Mouse (Mus musculus) liver, embryonic 12.5 days (tissue): Measurements from ENCODE around the gene Csdc2. TPM values are rescaled to one million over a fixed set of nuclear protein-coding genes. Genes with fewer than 3 reads are reported as not detected.

Experiments used
- ATAC-seq: fragments of 200-750 bp; cut with Nextera tagmentation; 2 replicates; pipeline ENCODE4 v1.8.0; 2017; ENCODE audit warnings: moderate number of reproducible peaks, mild to moderate bottlenecking, moderate library complexity
- H3K27ac ChIP-seq: fragments of 300-500 bp; sonication (generic); 2 replicates; pipeline ENCODE4 v1.5.1; 2016; ENCODE audit warnings: mild to moderate bottlenecking
- H3K27me3 ChIP-seq: fragments of 300-500 bp; sonication (generic); replicated peaks from 2 replicates; pipeline ENCODE4 v1.6.1; 2016; ENCODE audit warnings: mild to moderate bottlenecking, moderate library complexity
- H3K36me3 ChIP-seq: fragments of 300-500 bp; sonication (generic); 2 replicates; pipeline ENCODE4 v1.6.1; 2016; ENCODE audit warnings: mild to moderate bottlenecking, moderate library complexity
- H3K4me1 ChIP-seq: fragments of 300-500 bp; sonication (generic); 2 replicates; pipeline ENCODE4 v1.6.1; 2016
- H3K4me2 ChIP-seq: fragments of 300-500 bp; sonication (generic); 2 replicates; pipeline ENCODE4 v1.6.1; 2016; ENCODE audit warnings: mild to moderate bottlenecking, moderate library complexity
- H3K4me3 ChIP-seq: fragments of 300-500 bp; sonication (generic); 2 replicates; pipeline ENCODE4 v1.5.1; 2016; ENCODE audit warnings: mild to moderate bottlenecking, moderate library complexity
- H3K9ac ChIP-seq: fragments of 300-500 bp; sonication (generic); 2 replicates; pipeline ENCODE4 v1.6.1; 2016; ENCODE audit warnings: mild to moderate bottlenecking, moderate library complexity
- H3K9me3 ChIP-seq: fragments of 300-500 bp; sonication (generic); replicated peaks from 2 replicates; pipeline ENCODE4 v1.6.1; 2016; ENCODE audit warnings: mild to moderate bottlenecking, moderate library complexity
- WGBS: fragments of 180-500 bp; shearing (Covaris S2); methylation state at CpG from one replicate; pipeline ENCODE4 v1.1.7; 2016; ENCODE audit not compliant: insufficient replicate concordance; 5-methylcytosine and 5-hydroxymethylcytosine counted together
- polyA plus RNA-seq: library from polyadenylated mRNA; unstranded; fragments of >200 nt; fragmentation: Nextera tagmentation; extraction: Ambion mirVana; gene quantifications from 2 replicates; pipeline ENCODE4 v1.2.1, GENCODE M21; 2016

The Csdc2 gene
- polyA plus RNA-seq, 1 experiment from 2014 or later: 1.8 TPM

- ATAC-seq: no peak
- no peak overlapping the region; the same call in 1 of the 2 replicates for H3K27ac ChIP-seq
- WGBS: 54% methylated on average over 4 of the region's 4 CpGs
- no peak overlapping the region for H3K4me3 ChIP-seq
- H3K9me3 ChIP-seq: no peaks in the 10 kb centered on the region
- peaks cover 43% of the 10 kb centered on the region for H3K4me1 ChIP-seq
- H3K27me3 ChIP-seq: 0 out of 2 replicates have a peak, but pooled peaks cover 8% of the 10 kb centered on the region
- peaks cover 13% of the 10 kb centered on the region for H3K36me3 ChIP-seq
- no peak overlapping the region for H3K9ac ChIP-seq
- H3K4me2 ChIP-seq: no peak overlapping the region
Measured at GRCm38 (mm10) chr15:81927741-81928140, 8.8 kb upstream of the Csdc2 start.

- no peak overlapping the region for H3K4me3 ChIP-seq
- H3K36me3 ChIP-seq: peaks cover 10% of the 10 kb centered on the region
- no peak overlapping the region for H3K4me2 ChIP-seq
- 0 out of 2 replicates have a peak, but pooled peaks cover 8% of the 10 kb centered on the region for H3K27me3 ChIP-seq
- no peak overlapping the region for H3K27ac ChIP-seq
- H3K9ac ChIP-seq: no peak overlapping the region
- no peaks in the 10 kb centered on the region for H3K9me3 ChIP-seq
- WGBS: 57% methylated on average over 11 of the region's 11 CpGs
- no peak for ATAC-seq
- H3K4me1 ChIP-seq: peaks cover 46% of the 10 kb centered on the region
Measured at GRCm38 (mm10) chr15:81928277-81928676, 8.3 kb upstream of the Csdc2 start.

- WGBS: 33% methylated on average over 12 of the region's 12 CpGs
Measured at GRCm38 (mm10) chr15:81932951-81933470, 3.5 kb upstream of the Csdc2 start.

GRCm38 (mm10) chr15:81933986-81934385, 2.6 kb upstream of the Csdc2 start:
- no peak for ATAC-seq
- WGBS: 70% methylated on average over 1 of the region's 1 CpGs
- Histone ChIP-seq H3K27me3 (peaks cover 51% of the 10 kb centered on the region), H3K4me2 (no peak overlapping the region), H3K4me3 (no peak overlapping the region), H3K36me3 (no peaks in the 10 kb centered on the region), H3K9me3 (no peaks in the 10 kb centered on the region), H3K27ac (no peak overlapping the region), H3K4me1 (peaks cover 37% of the 10 kb centered on the region), H3K9ac (no peak overlapping the region)

More at GRCm38 (mm10) chr15:81932951-81933470, 3.5 kb upstream of the Csdc2 start:
- H3K4me2 ChIP-seq: no peak overlapping the region
- no peak for ATAC-seq
- H3K27ac ChIP-seq: no peak overlapping the region
- no peak overlapping the region for H3K4me3 ChIP-seq
- H3K9me3 ChIP-seq: no peaks in the 10 kb centered on the region
- H3K36me3 ChIP-seq: no peaks in the 10 kb centered on the region
- peaks cover 49% of the 10 kb centered on the region for H3K27me3 ChIP-seq
- no peak overlapping the region for H3K9ac ChIP-seq
- peaks cover 27% of the 10 kb centered on the region; the same call in 1 of the 2 replicates for H3K4me1 ChIP-seq

GRCm38 (mm10) chr15:81935869-81936637, 506 bp upstream of the Csdc2 start:
- H3K9me3 ChIP-seq: no peaks in the 10 kb centered on the region
- no peak overlapping the region for H3K9ac ChIP-seq
- 43% methylated on average over 7 of the region's 7 CpGs for WGBS
- no peak for ATAC-seq
- peaks cover 54% of the 10 kb centered on the region for H3K4me1 ChIP-seq
- H3K4me3 ChIP-seq: peak overlapping the region; percentile 26; the same call in 1 of the 2 replicates
- no peak overlapping the region; the same call in 1 of the 2 replicates for H3K27ac ChIP-seq
- H3K36me3 ChIP-seq: no peaks in the 10 kb centered on the region
- peak overlapping the region; percentile 46 for H3K4me2 ChIP-seq
- peaks cover 51% of the 10 kb centered on the region for H3K27me3 ChIP-seq

- 16% methylated on average over 19 of the region's 19 CpGs for WGBS
- H3K36me3 ChIP-seq: no peaks in the 10 kb centered on the region
- H3K27me3 ChIP-seq: peaks cover 47% of the 10 kb centered on the region
- H3K9me3 ChIP-seq: no peaks in the 10 kb centered on the region
- peaks cover 59% of the 10 kb centered on the region for H3K4me1 ChIP-seq
- H3K27ac ChIP-seq: no peak overlapping the region
- no peak overlapping the region for H3K9ac ChIP-seq
- peak overlapping the region; percentile 26 for H3K4me3 ChIP-seq
- peak overlapping the region; percentile 46 for H3K4me2 ChIP-seq
- ATAC-seq: no peak
Measured at GRCm38 (mm10) chr15:81937098-81937972, 776 bp downstream of the Csdc2 start.

- Histone ChIP-seq H3K27me3 (peaks cover 43% of the 10 kb centered on the region), H3K36me3 (no peaks in the 10 kb centered on the region), H3K4me1 (peaks cover 54% of the 10 kb centered on the region), H3K27ac (no peak overlapping the region; the same call in 1 of the 2 replicates), H3K4me3 (no peak overlapping the region), H3K9me3 (no peaks in the 10 kb centered on the region), H3K4me2 (no peak overlapping the region), H3K9ac (no peak overlapping the region)
- WGBS: 33% methylated on average over 2 of the region's 2 CpGs
- ATAC-seq: peak; percentile 20; the same call in 1 of the 2 replicates
Measured at GRCm38 (mm10) chr15:81938246-81938645, 1.7 kb downstream of the Csdc2 start.

- ATAC-seq: no peak
- no peaks in the 10 kb centered on the region for H3K9me3 ChIP-seq
- WGBS: 82% methylated on average over 10 of the region's 10 CpGs
- H3K4me2 ChIP-seq: no peak overlapping the region
- H3K4me1 ChIP-seq: peaks cover 52% of the 10 kb centered on the region
- no peak overlapping the region for H3K9ac ChIP-seq
- H3K27me3 ChIP-seq: peaks cover 36% of the 10 kb centered on the region
- H3K36me3 ChIP-seq: no peaks in the 10 kb centered on the region
- no peak overlapping the region; the same call in 1 of the 2 replicates for H3K27ac ChIP-seq
- H3K4me3 ChIP-seq: no peak overlapping the region
Measured at GRCm38 (mm10) chr15:81939157-81939715, 2.7 kb downstream of the Csdc2 start.

GRCm38 (mm10) chr15:81939774-81940173, 3.2 kb downstream of the Csdc2 start:
- Histone ChIP-seq H3K9ac (peak overlapping the region; percentile 17; the same call in 1 of the 2 replicates), H3K4me3 (no peak overlapping the region), H3K27me3 (peaks cover 35% of the 10 kb centered on the region), H3K36me3 (no peaks in the 10 kb centered on the region), H3K9me3 (no peaks in the 10 kb centered on the region), H3K4me2 (no peak overlapping the region), H3K4me1 (peaks cover 52% of the 10 kb centered on the region), H3K27ac (no peak overlapping the region; the same call in 1 of the 2 replicates)
- ATAC-seq: peak; percentile 62
- WGBS: 47% methylated on average over 4 of the region's 4 CpGs

- H3K27ac ChIP-seq: 0 out of 2 replicates have a peak overlapping the region, but pooled peaks have one; percentile 11
- WGBS: 76% methylated on average over 5 of the region's 5 CpGs
- H3K4me3 ChIP-seq: no peak overlapping the region
- ATAC-seq: no peak
- H3K4me2 ChIP-seq: no peak overlapping the region
- peaks cover 33% of the 10 kb centered on the region for H3K27me3 ChIP-seq
- H3K9me3 ChIP-seq: no peaks in the 10 kb centered on the region
- H3K36me3 ChIP-seq: no peaks in the 10 kb centered on the region
- H3K4me1 ChIP-seq: peaks cover 52% of the 10 kb centered on the region
- peak overlapping the region; percentile 17; the same call in 1 of the 2 replicates for H3K9ac ChIP-seq
Measured at GRCm38 (mm10) chr15:81940219-81940618, 3.7 kb downstream of the Csdc2 start.

GRCm38 (mm10) chr15:81941010-81941409, 4.5 kb downstream of the Csdc2 start:
- 78% methylated on average over 2 of the region's 2 CpGs for WGBS
- no peak for ATAC-seq
- H3K4me2 ChIP-seq: no peak overlapping the region

More at GRCm38 (mm10) chr15:81941010-81941409, 4.5 kb downstream of the Csdc2 start:
- H3K4me3 ChIP-seq: no peak overlapping the region
- no peaks in the 10 kb centered on the region for H3K9me3 ChIP-seq
- H3K9ac ChIP-seq: no peak overlapping the region
- H3K27me3 ChIP-seq: peaks cover 28% of the 10 kb centered on the region
- H3K36me3 ChIP-seq: no peaks in the 10 kb centered on the region
- peaks cover 52% of the 10 kb centered on the region for H3K4me1 ChIP-seq
- H3K27ac ChIP-seq: no peak overlapping the region
